Mouse (Mus musculus): ENCODE measurements around the gene Katnbl1.

DNA sequence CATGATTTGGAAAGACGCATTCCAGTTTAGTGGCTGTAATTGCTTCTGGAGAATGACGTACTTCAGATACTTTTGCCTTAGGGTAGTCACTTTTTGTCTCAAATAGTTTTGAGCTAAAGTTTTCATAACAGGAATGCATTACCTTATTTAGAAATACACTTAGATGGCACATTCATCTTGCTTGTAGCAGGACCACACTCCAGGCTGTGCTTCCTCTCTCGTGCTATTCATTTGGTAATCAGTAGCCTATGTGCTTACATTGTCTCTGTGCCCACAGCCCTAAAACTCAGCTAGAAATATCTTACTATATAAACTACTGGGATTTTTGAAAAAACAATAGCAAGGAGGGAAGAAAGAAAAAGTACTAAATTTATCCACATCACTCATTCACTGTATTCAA lies 28.0 kb downstream of the Katnbl1 start:
- TF ChIP-seq POLR2AphosphoS2 (IDR thresholded peaks at IDR 0.05; ENCODE audit: insufficient read length, low read depth) (no peak), MYOD1 (IDR thresholded peaks at IDR 0.05; ENCODE audit: control insufficient read depth in 1 of 3, insufficient read length in 2 of 3, low read depth in 2 of 3) (no peak), USF1 (IDR thresholded peaks at IDR 0.05; ENCODE audit: low read depth) (no peak), TCF12 (IDR thresholded peaks at IDR 0.05; ENCODE audit: insufficient read depth, poor library complexity, severe bottlenecking) (no peak), POLR2A (IDR thresholded peaks at IDR 0.05; ENCODE audit: insufficient read length, low read depth) (no peak), E2F4 (IDR thresholded peaks at IDR 0.05; ENCODE audit: insufficient read depth) (no peak), REST (IDR thresholded peaks at IDR 0.05; ENCODE audit: insufficient read depth, insufficient read length) (no peak), MYOG (IDR thresholded peaks at IDR 0.05; ENCODE audit: control insufficient read depth in 1 of 3, insufficient read depth in 1 of 3, insufficient read length in 2 of 3, low read depth in 2 of 3) (no peak), MAX (IDR thresholded peaks at IDR 0.05; ENCODE audit: low read depth) (no peak), SRF (IDR thresholded peaks at IDR 0.05; ENCODE audit: control insufficient read depth, insufficient read length, low read depth) (no peak), CEBPB (IDR thresholded peaks at IDR 0.05; ENCODE audit: insufficient read depth, poor library complexity, severe bottlenecking) (no peak)
